Mouse (Mus musculus): ENCODE measurements around the gene Serpinc1. TPM values are rescaled to one million over a fixed set of nuclear protein-coding genes. Genes with fewer than 3 reads are reported as not detected.
"Not testable (repeated sequence)": the region's sequence is repeated elsewhere in the genome, so short reads cannot be mapped to it uniquely, and the experiment has no call there.

Gene Serpinc1
- polyA plus RNA-seq, 1 experiment from 2014 or later, result 2.3 TPM

GRCm38 (mm10) chr1:161027196-161027595, 48.8 kb downstream of the Serpinc1 start:
- Histone ChIP-seq H3K4me3 (no peak overlapping the region), H3K36me3 (peaks cover 34% of the 10 kb centered on the region), H3K4me1 (peaks cover 10% of the 10 kb centered on the region), H3K27me3 (no peaks in the 10 kb centered on the region), H3K9me3 (no peaks in the 10 kb centered on the region), H3K27ac (no peak overlapping the region), H3K4me2 (no peak overlapping the region), H3K9ac (no peak overlapping the region)
- 73% methylated on average over 2 of the region's 2 CpGs for WGBS
- ATAC-seq (ENCODE audit: insufficient number of reproducible peaks, insufficient read depth, low FRiP score, low TSS enrichment, low read depth), result no peak

DNA sequence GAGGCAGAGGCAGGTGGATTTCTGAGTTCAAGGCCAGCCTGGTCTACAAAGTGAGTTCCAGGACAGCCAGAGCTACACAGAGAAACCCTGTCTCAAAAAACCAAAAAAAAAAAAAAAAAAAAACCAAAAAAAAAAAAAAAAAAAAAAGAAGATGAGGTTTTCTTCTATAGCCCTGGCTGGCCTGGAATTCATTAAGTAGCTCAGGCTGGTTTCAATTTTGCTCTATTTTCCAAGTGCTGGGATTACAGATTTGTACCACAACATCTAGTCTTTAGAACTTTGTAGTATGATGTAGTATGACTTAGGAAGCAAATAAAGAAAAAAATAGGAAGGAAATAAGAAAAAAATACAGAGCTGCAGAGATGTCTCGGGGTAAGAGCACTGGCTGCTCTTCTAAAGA, 50.0 kb downstream of the Serpinc1 start:
- not testable (repeated sequence) for H3K27me3 ChIP-seq; H3K9ac ChIP-seq; ATAC-seq (ENCODE audit: insufficient number of reproducible peaks, insufficient read depth, low FRiP score, low TSS enrichment, low read depth); H3K4me2 ChIP-seq; H3K27ac ChIP-seq; H3K9me3 ChIP-seq; H3K4me3 ChIP-seq
- H3K36me3 ChIP-seq, result peaks cover 38% of the 10 kb centered on the region
- peaks cover 16% of the 10 kb centered on the region for H3K4me1 ChIP-seq
- 23% methylated on average over 1 of the region's 1 CpGs for WGBS

DNA sequence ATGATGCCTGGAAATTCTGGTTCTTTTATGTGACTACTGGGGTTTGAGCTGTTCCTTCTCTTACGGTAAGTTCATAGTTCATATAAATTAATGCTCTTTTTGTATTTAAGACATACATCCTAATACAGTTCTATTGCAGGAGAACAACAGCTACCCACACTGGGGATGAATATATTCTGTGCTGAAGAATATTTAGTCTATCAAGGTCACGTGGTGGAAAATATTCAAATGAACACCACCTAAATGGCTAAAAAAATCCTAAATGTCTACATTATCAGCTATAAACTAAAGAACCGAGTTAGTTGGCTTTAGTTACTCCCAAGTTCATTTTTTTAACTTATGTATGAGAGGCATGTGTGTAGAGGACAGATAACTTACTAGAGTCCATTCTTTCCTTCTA, 51.7 kb downstream of the Serpinc1 start:
- Histone ChIP-seq H3K36me3 (peaks cover 38% of the 10 kb centered on the region), H3K9me3 (no peaks in the 10 kb centered on the region), H3K4me2 (no peak overlapping the region), H3K27ac (no peak overlapping the region), H3K27me3 (no peaks in the 10 kb centered on the region), H3K4me1 (peaks cover 19% of the 10 kb centered on the region), H3K4me3 (no peak overlapping the region), H3K9ac (no peak overlapping the region)
- no peak for ATAC-seq (ENCODE audit: insufficient number of reproducible peaks, insufficient read depth, low FRiP score, low TSS enrichment, low read depth)
- 92% methylated on average over 3 of the region's 3 CpGs for WGBS

DNA sequence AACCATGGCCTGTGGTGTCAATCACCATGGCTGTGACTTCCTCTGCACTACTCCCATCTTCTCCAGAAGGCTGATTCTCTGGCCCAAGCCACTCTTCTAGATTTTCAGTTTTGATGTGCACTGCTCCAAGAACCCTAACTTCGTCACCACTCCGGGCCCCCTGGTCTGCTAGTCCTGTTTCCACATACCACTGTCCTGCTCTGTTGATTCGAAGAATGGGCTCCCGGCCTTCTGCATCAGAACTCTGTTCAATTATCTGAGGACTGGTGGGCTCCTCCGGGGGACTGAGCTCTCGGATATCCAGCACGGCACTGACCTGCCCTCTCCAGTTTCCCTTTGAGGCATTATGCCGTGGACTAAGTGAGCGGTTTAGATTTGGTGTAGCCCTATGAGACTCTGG, 53.5 kb downstream of the Serpinc1 start:
- H3K4me2 ChIP-seq, result no peak overlapping the region
- H3K27me3 ChIP-seq, result no peaks in the 10 kb centered on the region
- peaks cover 48% of the 10 kb centered on the region for H3K36me3 ChIP-seq
- H3K9ac ChIP-seq, result no peak overlapping the region
- ATAC-seq (ENCODE audit: insufficient number of reproducible peaks, insufficient read depth, low FRiP score, low TSS enrichment, low read depth), result no peak
- no peak overlapping the region for H3K27ac ChIP-seq
- peaks cover 11% of the 10 kb centered on the region for H3K4me1 ChIP-seq
- no peaks in the 10 kb centered on the region for H3K9me3 ChIP-seq
- WGBS, result 87% methylated on average over 9 of the region's 9 CpGs
- H3K4me3 ChIP-seq, result no peak overlapping the region

GRCm38 (mm10) chr1:161032345-161032744, 54.0 kb downstream of the Serpinc1 start:
- Histone ChIP-seq H3K27me3 (no peaks in the 10 kb centered on the region), H3K9me3 (no peaks in the 10 kb centered on the region), H3K9ac (0 out of 2 replicates have a peak overlapping the region, but pooled peaks have one; percentile 6), H3K27ac (no peak overlapping the region), H3K4me2 (no peak overlapping the region), H3K36me3 (peaks cover 47% of the 10 kb centered on the region), H3K4me1 (peaks cover 9% of the 10 kb centered on the region), H3K4me3 (no peak overlapping the region)
- 89% methylated on average over 7 of the region's 7 CpGs for WGBS
- no peak for ATAC-seq (ENCODE audit: insufficient number of reproducible peaks, insufficient read depth, low FRiP score, low TSS enrichment, low read depth)

GRCm38 (mm10) chr1:161033856-161034434, 55.6 kb downstream of the Serpinc1 start:
- Histone ChIP-seq H3K4me2 (peak overlapping the region; percentile 84), H3K4me3 (peak overlapping the region; percentile 58), H3K4me1 (peaks cover 13% of the 10 kb centered on the region), H3K27ac (peak overlapping the region; percentile 97), H3K36me3 (peaks cover 62% of the 10 kb centered on the region), H3K9me3 (no peaks in the 10 kb centered on the region), H3K27me3 (no peaks in the 10 kb centered on the region), H3K9ac (peak overlapping the region; percentile 88)
- ATAC-seq (ENCODE audit: insufficient number of reproducible peaks, insufficient read depth, low FRiP score, low TSS enrichment, low read depth), result no peak
- whole genome bisulfite sequencing, result 1% methylated on average over 21 of the region's 21 CpGs

DNA sequence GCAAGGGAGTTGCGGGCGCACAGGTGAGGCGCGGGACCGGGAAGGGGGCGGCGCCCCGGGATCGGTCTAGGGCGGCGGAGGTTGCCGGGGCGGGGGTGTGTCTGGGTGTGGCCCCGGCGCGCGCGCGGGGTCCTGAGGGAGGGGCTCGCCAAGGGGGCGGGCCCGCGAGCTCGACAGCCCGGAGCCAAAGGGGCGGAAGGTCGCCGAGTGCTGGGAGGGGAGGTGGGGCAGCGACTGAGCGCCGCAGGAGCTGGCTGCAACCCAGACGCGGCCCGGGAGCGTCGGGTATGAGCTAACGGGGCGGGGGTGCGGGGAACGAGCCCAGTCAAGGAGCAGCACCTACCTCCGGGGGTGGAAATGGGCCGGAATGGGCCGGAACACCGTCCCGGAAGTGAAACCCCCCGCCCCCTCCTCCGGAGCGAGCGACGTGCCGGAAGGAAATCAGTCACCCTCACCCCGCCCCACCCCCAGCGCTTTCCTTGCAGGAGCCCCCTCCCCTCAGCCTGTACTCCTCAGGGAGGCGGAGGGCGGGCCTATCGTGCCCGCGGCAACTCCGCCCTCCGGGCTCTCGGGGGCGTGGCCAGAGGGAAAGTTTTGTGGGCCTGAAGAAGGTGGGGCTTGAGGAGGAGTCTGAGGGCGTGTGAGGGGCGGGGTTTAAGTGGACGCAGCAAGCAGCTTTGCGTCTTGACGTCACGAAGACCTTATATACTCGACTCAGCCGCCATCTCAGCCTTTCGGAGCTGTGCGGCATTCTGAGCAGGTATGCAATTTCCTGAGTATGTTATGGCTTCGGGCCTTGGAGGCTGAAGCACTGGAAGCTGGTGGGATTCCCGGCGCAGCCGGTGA, 56.3 kb downstream of the Serpinc1 start, which contains the start of gene Zbtb37:
Gene Zbtb37, minus strand, starts transcription at position 415 of the 846 bp plus-strand sequence.
- Histone ChIP-seq H3K9me3 (no peaks in the 10 kb centered on the region), H3K4me3 (peak within 1 kb of the TSS; percentile 58), H3K9ac (peak within 1 kb of the TSS; percentile 88), H3K4me1 (peaks cover 13% of the 10 kb centered on the region), H3K36me3 (peaks cover 64% of the 10 kb centered on the region), H3K4me2 (peak within 1 kb of the TSS; percentile 84), H3K27ac (peak within 1 kb of the TSS; percentile 97), H3K27me3 (no peaks in the 10 kb centered on the region)
- 1% methylated on average over 74 of the region's 76 CpGs for WGBS
- ATAC-seq (ENCODE audit: insufficient number of reproducible peaks, insufficient read depth, low FRiP score, low TSS enrichment, low read depth), result peak; percentile 88

GRCm38 (mm10) chr1:161035281-161035785, 56.9 kb downstream of the Serpinc1 start:
- Histone ChIP-seq H3K4me1 (peaks cover 13% of the 10 kb centered on the region), H3K9ac (peak overlapping the region; percentile 88), H3K4me3 (peak overlapping the region; percentile 58), H3K27ac (peak overlapping the region; percentile 97), H3K9me3 (no peaks in the 10 kb centered on the region), H3K4me2 (peak overlapping the region; percentile 84), H3K27me3 (no peaks in the 10 kb centered on the region), H3K36me3 (peaks cover 59% of the 10 kb centered on the region)
- ATAC-seq (ENCODE audit: insufficient number of reproducible peaks, insufficient read depth, low FRiP score, low TSS enrichment, low read depth), result peak; percentile 6; the same call in 1 of the 2 replicates
- under 1% methylated on average over 14 of the region's 14 CpGs for WGBS

- H3K9ac ChIP-seq, result peak overlapping the region; percentile 88
- no peaks in the 10 kb centered on the region for H3K27me3 ChIP-seq
- ATAC-seq (ENCODE audit: insufficient number of reproducible peaks, insufficient read depth, low FRiP score, low TSS enrichment, low read depth), result no peak
- peak overlapping the region; percentile 84 for H3K4me2 ChIP-seq
- no peaks in the 10 kb centered on the region for H3K9me3 ChIP-seq
- whole genome bisulfite sequencing, result 0% methylated on average over 6 of the region's 6 CpGs
- H3K4me3 ChIP-seq, result peak overlapping the region; percentile 58
- peaks cover 56% of the 10 kb centered on the region for H3K36me3 ChIP-seq
- H3K27ac ChIP-seq, result peak overlapping the region; percentile 97
- H3K4me1 ChIP-seq, result peaks cover 13% of the 10 kb centered on the region
These were observed 57.5 kb downstream of the Serpinc1 start for GRCm38 (mm10) chr1:161035786-161036404.

DNA sequence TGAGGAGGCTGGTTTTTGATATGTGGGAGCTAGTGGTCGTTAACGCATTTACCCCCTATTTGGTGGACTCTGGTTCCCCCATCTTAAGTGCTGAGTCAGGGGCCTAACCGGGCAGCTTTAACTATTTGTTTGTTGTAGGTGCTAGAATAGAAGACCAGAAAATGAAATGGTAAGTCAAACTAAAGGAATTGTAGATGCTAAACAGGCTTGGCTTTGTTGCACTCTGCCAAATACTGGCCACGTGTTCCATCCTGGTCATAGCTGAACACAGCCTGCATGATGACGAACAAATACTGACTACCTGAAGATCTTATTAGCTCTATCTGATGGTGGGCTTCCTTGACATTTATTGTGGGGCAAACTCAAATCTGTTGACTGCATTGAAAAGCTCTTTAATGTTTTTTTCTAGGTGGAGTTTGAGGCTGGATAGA, 58.0 kb downstream of the Serpinc1 start:
- peak overlapping the region; percentile 58 for H3K4me3 ChIP-seq
- H3K9ac ChIP-seq, result peak overlapping the region; percentile 88
- H3K4me1 ChIP-seq, result peaks cover 13% of the 10 kb centered on the region
- H3K27ac ChIP-seq, result peak overlapping the region; percentile 97
- under 1% methylated on average over 5 of the region's 5 CpGs for WGBS
- no peak for ATAC-seq (ENCODE audit: insufficient number of reproducible peaks, insufficient read depth, low FRiP score, low TSS enrichment, low read depth)
- H3K27me3 ChIP-seq, result no peaks in the 10 kb centered on the region
- peak overlapping the region; percentile 84 for H3K4me2 ChIP-seq
- H3K9me3 ChIP-seq, result no peaks in the 10 kb centered on the region
- peaks cover 51% of the 10 kb centered on the region for H3K36me3 ChIP-seq

GRCm38 (mm10) chr1:161037026-161037425, 58.6 kb downstream of the Serpinc1 start:
- Histone ChIP-seq H3K4me3 (peak overlapping the region; percentile 58), H3K4me1 (peaks cover 13% of the 10 kb centered on the region), H3K27ac (peak overlapping the region; percentile 97), H3K4me2 (peak overlapping the region; percentile 84), H3K36me3 (peaks cover 51% of the 10 kb centered on the region), H3K27me3 (no peaks in the 10 kb centered on the region), H3K9ac (peak overlapping the region; percentile 88), H3K9me3 (no peaks in the 10 kb centered on the region)
- 2% methylated on average over 1 of the region's 1 CpGs for WGBS
- no peak for ATAC-seq (ENCODE audit: insufficient number of reproducible peaks, insufficient read depth, low FRiP score, low TSS enrichment, low read depth)
